Mouse (Mus musculus) kidney, postnatal 25 days (tissue): Measurements from ENCODE around the gene Sgsh.
A peak's percentile ranks its signal among the peaks of the same experiment; 100 is the strongest.
"Not testable (repeated sequence)": the region's sequence is repeated elsewhere in the genome, so short reads cannot be mapped to it uniquely, and the experiment has no call there.

Source experiments
- DNase-seq, 2 experiments: peaks; one replicate each; pipeline ENCODE4 v3.0.0; 2021; ENCODE audit warnings: mixed read lengths in 2 of 2

Sgsh gene

GRCm38 (mm10) chr11:119355443-119356385 lies at the start of gene Sgsh, which contains the start of gene Slc26a11:
Gene Sgsh, minus strand, starts transcription at chr11:119355536.
Gene Slc26a11, plus strand, starts transcription at chr11:119355557.
- peak; percentile 96 for DNase-seq

- peak; percentile 33 to 64 for DNase-seq
These were observed 49.3 kb upstream of the Sgsh start for GRCm38 (mm10) chr11:119404627-119405026.

GRCm38 (mm10) chr11:119402501-119403160 lies 47.3 kb upstream of the Sgsh start:
- DNase-seq = peak in 1 of 2 experiments; percentile 26

- peak in 1 of 2 experiments; percentile 33 for DNase-seq
These were observed 41.1 kb upstream of the Sgsh start for GRCm38 (mm10) chr11:119396461-119396860.

- no peak for DNase-seq
These were observed 40.6 kb upstream of the Sgsh start for GRCm38 (mm10) chr11:119395931-119396330.

- no peak for DNase-seq
These were observed 40.1 kb upstream of the Sgsh start for GRCm38 (mm10) chr11:119395394-119395793.

- peak in 1 of 2 experiments; percentile 58 for DNase-seq
These were observed 38.9 kb upstream of the Sgsh start for GRCm38 (mm10) chr11:119394210-119394609.

- peak in 1 of 2 experiments; percentile 51 for DNase-seq
These were observed 38.1 kb upstream of the Sgsh start for GRCm38 (mm10) chr11:119393483-119393804.

- peak; percentile 79 for DNase-seq
These were observed 37.6 kb upstream of the Sgsh start, which contains the start of gene Rnf213 for GRCm38 (mm10) chr11:119392800-119393482. Gene Rnf213, plus strand, starts transcription at chr11:119393100.

- peak; percentile 88 to 94 for DNase-seq
These were observed 36.8 kb upstream of the Sgsh start for GRCm38 (mm10) chr11:119392001-119392614.

- no peak for DNase-seq
These were observed 36.2 kb upstream of the Sgsh start for GRCm38 (mm10) chr11:119391386-119392000.

- peak; percentile 79 to 86 for DNase-seq
These were observed 35.2 kb upstream of the Sgsh start for GRCm38 (mm10) chr11:119390271-119391231.

GRCm38 (mm10) chr11:119389851-119390270 lies 34.5 kb upstream of the Sgsh start:
- peak; percentile 87 to 93 for DNase-seq

- not testable (repeated sequence) for DNase-seq
These were observed 31.9 kb upstream of the Sgsh start for GRCm38 (mm10) chr11:119387273-119387672.

GRCm38 (mm10) chr11:119386306-119386705 lies 31.0 kb upstream of the Sgsh start:
- DNase-seq = no peak

GRCm38 (mm10) chr11:119384904-119385303 lies 29.6 kb upstream of the Sgsh start:
- no peak for DNase-seq

- no peak for DNase-seq
These were observed 27.1 kb upstream of the Sgsh start for GRCm38 (mm10) chr11:119382338-119382850.

- no peak for DNase-seq
These were observed 26.4 kb upstream of the Sgsh start for GRCm38 (mm10) chr11:119381631-119382337.

- DNase-seq = no peak
These were observed 23.2 kb upstream of the Sgsh start for GRCm38 (mm10) chr11:119378551-119378950.

- no peak for DNase-seq
These were observed 22.0 kb upstream of the Sgsh start for GRCm38 (mm10) chr11:119377326-119377725.
